Mouse (Mus musculus) neural tube, embryonic 12.5 days (tissue): ENCODE results near the gene Tspan5. TPM values are rescaled to one million over a fixed set of nuclear protein-coding genes. Genes with fewer than 3 reads are reported as not detected.

ENCODE experiments used
- ATAC-seq: fragments of 200-750 bp; cut with Nextera tagmentation; 2 replicates; pipeline ENCODE4 v1.8.0; 2017; ENCODE audit warnings: low read depth, mild to moderate bottlenecking, moderate TSS enrichment, moderate library complexity; ENCODE audit not compliant: low FRiP score
- H3K27ac ChIP-seq: fragments of 300-500 bp; sonication (generic); 2 replicates; pipeline ENCODE4 v1.5.1; 2016
- H3K27me3 ChIP-seq: fragments of 300-500 bp; sonication (generic); replicated peaks from 2 replicates; pipeline ENCODE4 v1.6.1; 2016; ENCODE audit warnings: mild to moderate bottlenecking
- H3K36me3 ChIP-seq: fragments of 300-500 bp; sonication (generic); 2 replicates; pipeline ENCODE4 v1.6.1; 2016; ENCODE audit warnings: mild to moderate bottlenecking
- H3K4me1 ChIP-seq: fragments of 300-500 bp; sonication (generic); 2 replicates; pipeline ENCODE4 v1.6.1; 2016
- H3K4me2 ChIP-seq: fragments of 300-500 bp; sonication (generic); replicated peaks from 2 replicates; pipeline ENCODE4 v1.6.1; 2016; ENCODE audit warnings: mild to moderate bottlenecking
- H3K4me3 ChIP-seq: fragments of 300-500 bp; sonication (generic); 2 replicates; pipeline ENCODE4 v1.5.1; 2016
- H3K9ac ChIP-seq: fragments of 300-500 bp; sonication (generic); 2 replicates; pipeline ENCODE4 v1.6.1; 2016; ENCODE audit warnings: mild to moderate bottlenecking
- H3K9me3 ChIP-seq: fragments of 300-500 bp; sonication (generic); 2 replicates; pipeline ENCODE4 v1.6.1; 2016; ENCODE audit warnings: mild to moderate bottlenecking
- WGBS: fragments of 180-500 bp; shearing (Covaris S2); methylation state at CpG from one replicate; pipeline ENCODE4 v1.1.7; 2016; 5-methylcytosine and 5-hydroxymethylcytosine counted together
- polyA plus RNA-seq: library from polyadenylated mRNA; unstranded; fragments of >200 nt; fragmentation: Nextera tagmentation; extraction: Ambion mirVana; gene quantifications from 2 replicates; pipeline ENCODE4 v1.2.1, GENCODE M21; 2016

The Tspan5 gene
- polyA plus RNA-seq, 1 experiment from 2014 or later, result 95.3 TPM

GRCm38 (mm10) chr3:138819862-138820261 lies 77.9 kb downstream of the Tspan5 start:
- Histone ChIP-seq H3K9me3 (no peaks in the 10 kb centered on the region), H3K27me3 (no peaks in the 10 kb centered on the region), H3K4me3 (no peak overlapping the region), H3K4me2 (no peak overlapping the region), H3K36me3 (no peaks in the 10 kb centered on the region), H3K4me1 (peaks cover 68% of the 10 kb centered on the region), H3K9ac (no peak overlapping the region), H3K27ac (no peak overlapping the region)
- WGBS, result 73% methylated on average over 6 of the region's 6 CpGs
- no peak for ATAC-seq

- Histone ChIP-seq H3K27ac (no peak overlapping the region), H3K36me3 (no peaks in the 10 kb centered on the region), H3K4me3 (no peak overlapping the region), H3K27me3 (no peaks in the 10 kb centered on the region), H3K9me3 (no peaks in the 10 kb centered on the region), H3K4me1 (peaks cover 73% of the 10 kb centered on the region), H3K9ac (no peak overlapping the region), H3K4me2 (no peak overlapping the region)
- WGBS, result 69% methylated on average over 5 of the region's 5 CpGs
- no peak for ATAC-seq
Measured at GRCm38 (mm10) chr3:138820296-138820695, 78.3 kb downstream of the Tspan5 start.

- Histone ChIP-seq H3K9me3 (no peaks in the 10 kb centered on the region), H3K9ac (no peak overlapping the region), H3K27me3 (no peaks in the 10 kb centered on the region), H3K36me3 (no peaks in the 10 kb centered on the region), H3K4me2 (no peak overlapping the region; the same call in 1 of the 2 replicates), H3K4me1 (peaks cover 77% of the 10 kb centered on the region), H3K4me3 (no peak overlapping the region), H3K27ac (peak overlapping the region; percentile 57)
- 19% methylated on average over 5 of the region's 5 CpGs for WGBS
- ATAC-seq, result peak; percentile 60
Measured at GRCm38 (mm10) chr3:138821886-138822445, 80.0 kb downstream of the Tspan5 start.

GRCm38 (mm10) chr3:138823857-138824256 lies 81.9 kb downstream of the Tspan5 start:
- WGBS, result 16% methylated on average over 9 of the region's 9 CpGs
- H3K27me3 ChIP-seq, result no peaks in the 10 kb centered on the region
- 0 out of 2 replicates have a peak overlapping the region, but pooled peaks have one; percentile 3 for H3K27ac ChIP-seq
- H3K4me2 ChIP-seq, result peak overlapping the region; percentile 14
- H3K4me3 ChIP-seq, result no peak overlapping the region
- H3K9me3 ChIP-seq, result no peaks in the 10 kb centered on the region
- ATAC-seq, result peak; percentile 65
- peaks cover 61% of the 10 kb centered on the region for H3K4me1 ChIP-seq
- no peak overlapping the region for H3K9ac ChIP-seq
- no peaks in the 10 kb centered on the region for H3K36me3 ChIP-seq

- 80% methylated on average over 6 of the region's 6 CpGs for WGBS
- no peak overlapping the region for H3K27ac ChIP-seq
- no peak overlapping the region for H3K9ac ChIP-seq
- peaks cover 52% of the 10 kb centered on the region for H3K4me1 ChIP-seq
- H3K4me2 ChIP-seq, result no peak overlapping the region
- ATAC-seq, result no peak
- no peaks in the 10 kb centered on the region for H3K9me3 ChIP-seq
- H3K27me3 ChIP-seq, result no peaks in the 10 kb centered on the region
- H3K36me3 ChIP-seq, result no peaks in the 10 kb centered on the region
- H3K4me3 ChIP-seq, result no peak overlapping the region
Measured at GRCm38 (mm10) chr3:138825296-138825695, 83.3 kb downstream of the Tspan5 start.

GRCm38 (mm10) chr3:138826243-138826800 lies 84.3 kb downstream of the Tspan5 start:
- H3K4me1 ChIP-seq, result peaks cover 42% of the 10 kb centered on the region
- H3K27ac ChIP-seq, result no peak overlapping the region
- no peaks in the 10 kb centered on the region for H3K9me3 ChIP-seq
- no peaks in the 10 kb centered on the region for H3K36me3 ChIP-seq
- no peak overlapping the region for H3K9ac ChIP-seq
- H3K4me2 ChIP-seq, result no peak overlapping the region
- no peak for ATAC-seq
- no peak overlapping the region for H3K4me3 ChIP-seq
- WGBS, result 72% methylated on average over 8 of the region's 8 CpGs
- no peaks in the 10 kb centered on the region for H3K27me3 ChIP-seq

- H3K27ac ChIP-seq, result no peak overlapping the region; the same call in 1 of the 2 replicates
- no peaks in the 10 kb centered on the region; the same call in 1 of the 2 replicates for H3K4me1 ChIP-seq
- H3K9me3 ChIP-seq, result no peaks in the 10 kb centered on the region
- WGBS, result 85% methylated on average over 9 of the region's 9 CpGs
- H3K9ac ChIP-seq, result no peak overlapping the region
- H3K36me3 ChIP-seq, result no peaks in the 10 kb centered on the region
- H3K4me2 ChIP-seq, result no peak overlapping the region
- no peak for ATAC-seq
- H3K27me3 ChIP-seq, result no peaks in the 10 kb centered on the region
- H3K4me3 ChIP-seq, result no peak overlapping the region
Measured at GRCm38 (mm10) chr3:138832827-138833517, 91.0 kb downstream of the Tspan5 start.

- no peak for ATAC-seq
- no peak overlapping the region for H3K4me2 ChIP-seq
- peaks cover 6% of the 10 kb centered on the region; the same call in 1 of the 2 replicates for H3K4me1 ChIP-seq
- 88% methylated on average over 11 of the region's 11 CpGs for WGBS
- H3K27me3 ChIP-seq, result no peaks in the 10 kb centered on the region
- no peaks in the 10 kb centered on the region for H3K36me3 ChIP-seq
- H3K4me3 ChIP-seq, result no peak overlapping the region
- H3K9ac ChIP-seq, result no peak overlapping the region
- H3K27ac ChIP-seq, result no peak overlapping the region
- no peaks in the 10 kb centered on the region for H3K9me3 ChIP-seq
Measured at GRCm38 (mm10) chr3:138834174-138834573, 92.2 kb downstream of the Tspan5 start.

- H3K27me3 ChIP-seq, result no peaks in the 10 kb centered on the region
- H3K4me3 ChIP-seq, result no peak overlapping the region
- no peak overlapping the region for H3K9ac ChIP-seq
- no peak overlapping the region for H3K27ac ChIP-seq
- no peaks in the 10 kb centered on the region for H3K36me3 ChIP-seq
- no peaks in the 10 kb centered on the region for H3K9me3 ChIP-seq
- no peak overlapping the region for H3K4me2 ChIP-seq
- peaks cover 20% of the 10 kb centered on the region; the same call in 1 of the 2 replicates for H3K4me1 ChIP-seq
- ATAC-seq, result no peak
- 68% methylated on average over 5 of the region's 5 CpGs for WGBS
Measured at GRCm38 (mm10) chr3:138836937-138837336, 94.9 kb downstream of the Tspan5 start.

- Histone ChIP-seq H3K9me3 (no peaks in the 10 kb centered on the region), H3K4me3 (no peak overlapping the region), H3K9ac (no peak overlapping the region), H3K4me2 (no peak overlapping the region), H3K36me3 (no peaks in the 10 kb centered on the region), H3K27me3 (no peaks in the 10 kb centered on the region), H3K27ac (no peak overlapping the region), H3K4me1 (peaks cover 20% of the 10 kb centered on the region; the same call in 1 of the 2 replicates)
- 89% methylated on average over 6 of the region's 6 CpGs for WGBS
- no peak for ATAC-seq
Measured at GRCm38 (mm10) chr3:138837651-138838050, 95.7 kb downstream of the Tspan5 start.

GRCm38 (mm10) chr3:138839656-138840055 lies 97.7 kb downstream of the Tspan5 start:
- no peaks in the 10 kb centered on the region for H3K9me3 ChIP-seq
- 87% methylated on average over 6 of the region's 6 CpGs for WGBS
- ATAC-seq, result no peak
- H3K27me3 ChIP-seq, result no peaks in the 10 kb centered on the region
- H3K4me1 ChIP-seq, result peaks cover 20% of the 10 kb centered on the region; the same call in 1 of the 2 replicates
- no peaks in the 10 kb centered on the region for H3K36me3 ChIP-seq
- H3K9ac ChIP-seq, result no peak overlapping the region
- no peak overlapping the region for H3K27ac ChIP-seq
- no peak overlapping the region for H3K4me2 ChIP-seq
- H3K4me3 ChIP-seq, result no peak overlapping the region

- no peak overlapping the region for H3K4me2 ChIP-seq
- H3K4me3 ChIP-seq, result no peak overlapping the region
- ATAC-seq, result no peak
- H3K36me3 ChIP-seq, result no peaks in the 10 kb centered on the region
- peaks cover 20% of the 10 kb centered on the region; the same call in 1 of the 2 replicates for H3K4me1 ChIP-seq
- H3K27ac ChIP-seq, result no peak overlapping the region
- no peaks in the 10 kb centered on the region for H3K27me3 ChIP-seq
- WGBS, result 71% methylated on average over 5 of the region's 5 CpGs
- H3K9ac ChIP-seq, result no peak overlapping the region
- no peaks in the 10 kb centered on the region for H3K9me3 ChIP-seq
Measured at GRCm38 (mm10) chr3:138841288-138841687, 99.3 kb downstream of the Tspan5 start.
